Mouse (Mus musculus) spleen, embryonic (tissue): ENCODE results near the gene Trp63.

Experiments used
- CTCF ChIA-PET: fragments of 350-600 bp; sonication (Branson Sonifier 250); formaldehyde crosslinking; loops from one replicate; lab custom pipeline; 2022; lab: Charles Lee

Trp63 gene

GRCm38 (mm10) chr16:25779964-25780363 is 96.4 kb downstream of the Trp63 start:
- CTCF ChIA-PET, result no interaction called here

GRCm38 (mm10) chr16:25784246-25784645 is 100.7 kb downstream of the Trp63 start:
- CTCF ChIA-PET, result no interaction called here

- CTCF ChIA-PET, result no interaction called here
Measured at GRCm38 (mm10) chr16:25786457-25786856, 102.9 kb downstream of the Trp63 start.

GRCm38 (mm10) chr16:25792640-25793266 is 109.2 kb downstream of the Trp63 start:
- CTCF ChIA-PET, result no interaction called here

- CTCF ChIA-PET, result no interaction called here
Measured at GRCm38 (mm10) chr16:25797732-25798294, 114.2 kb downstream of the Trp63 start.

GRCm38 (mm10) chr16:25799618-25800017 is 116.1 kb downstream of the Trp63 start:
- CTCF ChIA-PET, result no interaction called here

GRCm38 (mm10) chr16:25804955-25805354 is 121.4 kb downstream of the Trp63 start:
- CTCF ChIA-PET, result interaction anchor here (0.6 kb wide), 1 partner anchor 314 kb away, joined by 6 read pairs; no protein-coding TSS in a partner anchor

- CTCF ChIA-PET, result no interaction called here
Measured at GRCm38 (mm10) chr16:25807116-25807515, 123.6 kb downstream of the Trp63 start.

- CTCF ChIA-PET, result no interaction called here
Measured at GRCm38 (mm10) chr16:25817753-25818624, 134.4 kb downstream of the Trp63 start.

GRCm38 (mm10) chr16:25826016-25826415 is 142.5 kb downstream of the Trp63 start:
- CTCF ChIA-PET, result no interaction called here

GRCm38 (mm10) chr16:25832576-25832975 is 149.0 kb downstream of the Trp63 start:
- CTCF ChIA-PET, result no interaction called here

- CTCF ChIA-PET, result no interaction called here
Measured at GRCm38 (mm10) chr16:25835301-25835700, 151.7 kb downstream of the Trp63 start.

GRCm38 (mm10) chr16:25835723-25836122 is 152.2 kb downstream of the Trp63 start:
- CTCF ChIA-PET, result no interaction called here

- CTCF ChIA-PET, result no interaction called here
Measured at GRCm38 (mm10) chr16:25842996-25843395, 159.4 kb downstream of the Trp63 start.

GRCm38 (mm10) chr16:25843625-25844024 is 160.1 kb downstream of the Trp63 start:
- CTCF ChIA-PET, result no interaction called here

GRCm38 (mm10) chr16:25846611-25847010 is 163.0 kb downstream of the Trp63 start:
- CTCF ChIA-PET, result no interaction called here

GRCm38 (mm10) chr16:25848474-25848873 is 164.9 kb downstream of the Trp63 start:
- CTCF ChIA-PET, result no interaction called here

GRCm38 (mm10) chr16:25849593-25850464 is 166.3 kb downstream of the Trp63 start:
- CTCF ChIA-PET, result no interaction called here

GRCm38 (mm10) chr16:25860731-25861505 is 177.4 kb downstream of the Trp63 start:
- CTCF ChIA-PET, result no interaction called here

- CTCF ChIA-PET, result no interaction called here
Measured at GRCm38 (mm10) chr16:25865096-25865869, 181.7 kb downstream of the Trp63 start.
